Mouse (Mus musculus) ES-Bruce4 (cell line): ENCODE measurements around the gene Rnps1.

Source experiments
- CTCF ChIP-seq: IDR thresholded peaks from one replicate; pipeline ENCODE4 v1.8.1; 2011; ENCODE audit warnings: low read depth, low read length
- EP300 ChIP-seq: IDR thresholded peaks from 2 replicates; pipeline ENCODE4 v1.6.1; 2011; ENCODE audit warnings: low read depth, low read length; ENCODE audit not compliant: insufficient read depth
- POLR2A ChIP-seq: IDR thresholded peaks from one replicate; pipeline ENCODE4 v1.8.1; 2011; ENCODE audit warnings: low read length; ENCODE audit not compliant: insufficient read depth

DNA sequence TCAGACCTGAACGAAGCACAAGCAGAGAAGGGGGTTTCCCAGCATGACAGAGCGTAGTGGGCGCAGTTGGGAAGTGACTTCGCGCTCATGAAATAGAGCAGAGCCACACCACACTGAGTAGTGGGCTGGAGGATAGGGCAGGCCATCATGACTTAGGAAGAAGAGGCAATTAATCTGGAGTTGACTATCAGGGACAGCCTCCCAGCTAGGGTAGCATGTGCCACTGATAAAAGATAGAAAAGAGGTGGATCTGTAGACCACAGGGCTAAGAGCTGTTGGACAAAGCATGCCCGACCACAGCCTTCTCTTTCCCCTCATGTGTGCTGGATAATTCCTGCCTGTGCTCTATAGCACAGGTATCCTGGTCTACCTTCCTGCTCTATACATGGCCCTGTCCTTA, 38.5 kb upstream of the Rnps1 start:
- no peak for TF ChIP-seq CTCF
- TF ChIP-seq POLR2A: no peak
- TF ChIP-seq EP300: no peak
